Mouse (Mus musculus): ENCODE results near the gene Samd14. TPM values are rescaled to one million over a fixed set of nuclear protein-coding genes. Genes with fewer than 3 reads are reported as not detected.

The Samd14 gene
- polyA plus RNA-seq, 1 experiment from 2014 or later, result 47.6 TPM

DNA sequence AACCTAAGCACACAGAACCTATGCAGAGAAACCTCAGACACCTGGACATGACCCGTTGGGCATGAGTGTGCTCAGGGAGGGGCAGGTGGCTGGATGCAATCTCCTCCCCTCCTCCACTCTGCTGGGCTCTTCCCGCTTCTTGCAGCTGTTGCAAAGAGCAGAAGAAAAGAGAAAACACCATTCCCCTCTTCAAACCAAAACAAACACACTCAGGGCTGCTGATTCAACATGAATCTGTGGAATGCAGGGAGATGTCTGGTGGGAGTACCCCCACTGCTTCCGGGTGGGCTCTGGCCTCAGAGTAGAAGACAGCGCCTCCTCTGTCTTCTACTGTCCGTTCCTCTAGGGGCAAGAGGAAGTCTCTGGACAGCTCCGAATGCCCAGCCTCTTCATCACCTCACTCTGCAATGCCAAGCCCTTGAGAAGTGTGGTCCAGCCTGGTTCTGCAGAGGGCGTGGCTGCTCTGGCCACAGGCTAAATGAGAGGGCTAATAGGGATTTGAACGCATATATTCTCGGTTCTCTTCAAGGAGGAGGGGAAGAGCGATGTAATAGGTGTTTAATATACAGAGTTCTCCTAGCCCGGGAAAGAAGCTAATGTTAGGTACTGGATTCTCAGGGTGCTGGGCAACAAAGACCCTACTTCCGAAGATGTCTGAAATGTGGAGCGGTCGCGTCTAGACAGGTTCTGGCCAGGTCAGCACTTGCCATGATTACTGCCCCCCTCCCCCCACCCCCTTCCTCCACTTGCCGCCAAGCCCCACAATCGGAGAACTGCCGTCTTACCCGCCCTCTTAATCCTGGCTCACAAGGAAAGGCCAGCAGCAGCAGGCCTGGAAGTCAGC is 65.7 kb downstream of the Samd14 start:
- no peaks in the 10 kb centered on the region for H3K9me3 ChIP-seq (ENCODE audit: control insufficient read depth, low read length)
- H3K36me3 ChIP-seq (ENCODE audit: control insufficient read depth, insufficient read depth, low read length), result no peaks in the 10 kb centered on the region
- DNase-seq (ENCODE audit: low spot score) (no peak), ATAC-seq (ENCODE audit: low FRiP score) (peak; percentile 28; the same call in 1 of the 2 replicates)
- 9% methylated on average over 19 of the region's 19 CpGs for WGBS
- H3K27me3 ChIP-seq (ENCODE audit: control insufficient read depth, insufficient read depth, low read length), result peaks cover 22% of the 10 kb centered on the region
- H3K4me1 ChIP-seq (replicated peaks; ENCODE audit: control insufficient read depth, insufficient read depth, low read length), result no peaks in the 10 kb centered on the region
- peak overlapping the region; percentile 52 for H3K4me3 ChIP-seq (ENCODE audit: low read depth, low read length)
- H3K27ac ChIP-seq (ENCODE audit: low read depth, low read length), result no peak overlapping the region
- H3K9ac ChIP-seq (ENCODE audit: low read depth, low read length), result peak overlapping the region; percentile 60; the same call in 1 of the 2 replicates
- H3K4me2 ChIP-seq (replicated peaks; ENCODE audit: low read depth, low read length), result peak overlapping the region; percentile 94

Other genes with a start within 250 kb of the Samd14 start
- not detected in 2 replicates for gene Tmem92, start 227.2 kb upstream of the Samd14 start, polyA plus RNA-seq (2014; fragmentation: Nextera tagmentation; extraction: Ambion mirVana)
- 122 and 135 TPM in 2 replicates for gene Col1a1, start 73.7 kb upstream of the Samd14 start, polyA plus RNA-seq (2014; fragmentation: Nextera tagmentation; extraction: Ambion mirVana)
- gene Hils1, start 42.3 kb upstream of the Samd14 start, polyA plus RNA-seq (2014; fragmentation: Nextera tagmentation; extraction: Ambion mirVana), result not detected in 2 replicates
- gene Sgca, start 33.6 kb upstream of the Samd14 start, polyA plus RNA-seq (2014; fragmentation: Nextera tagmentation; extraction: Ambion mirVana), result 0.11 and 0.29 TPM in 2 replicates
- 12.4 and 16.2 TPM in 2 replicates for gene Ppp1r9b, start 18.8 kb upstream of the Samd14 start, polyA plus RNA-seq (2014; fragmentation: Nextera tagmentation; extraction: Ambion mirVana)
- 12.5 and 13.0 TPM in 2 replicates for gene Pdk2, start 31.5 kb downstream of the Samd14 start, polyA plus RNA-seq (2014; fragmentation: Nextera tagmentation; extraction: Ambion mirVana)
- 4.2 and 4.4 TPM in 2 replicates for gene Itga3, start 66.9 kb downstream of the Samd14 start, polyA plus RNA-seq (2014; fragmentation: Nextera tagmentation; extraction: Ambion mirVana)
- 1.7 TPM in 2 replicates for gene Dlx3, start 110.2 kb downstream of the Samd14 start, polyA plus RNA-seq (2014; fragmentation: Nextera tagmentation; extraction: Ambion mirVana)
- gene Dlx4, start 136.4 kb downstream of the Samd14 start, polyA plus RNA-seq (2014; fragmentation: Nextera tagmentation; extraction: Ambion mirVana), result 0.13 TPM in 1 of 2 replicates, not detected in the other

All from hindbrain, embryonic 11.5 days (tissue).